Mouse (Mus musculus) C2C12 (cell line): ENCODE data around the gene Psmd11.

Experiments used
- CTCF ChIP-seq: IDR thresholded peaks from one replicate; pipeline ENCODE4 v1.5.1; 2011; ENCODE audit not compliant: control insufficient read depth, insufficient read depth, insufficient read length
- FOSL1 ChIP-seq: IDR thresholded peaks from one replicate; pipeline ENCODE4 v1.8.0; 2011; ENCODE audit warnings: mild to moderate bottlenecking, low read length; ENCODE audit not compliant: poor library complexity, insufficient read depth, severe bottlenecking
- MAX ChIP-seq: IDR thresholded peaks from one replicate; pipeline ENCODE4 v1.6.1; 2011; ENCODE audit warnings: mild to moderate bottlenecking, control low read depth

DNA sequence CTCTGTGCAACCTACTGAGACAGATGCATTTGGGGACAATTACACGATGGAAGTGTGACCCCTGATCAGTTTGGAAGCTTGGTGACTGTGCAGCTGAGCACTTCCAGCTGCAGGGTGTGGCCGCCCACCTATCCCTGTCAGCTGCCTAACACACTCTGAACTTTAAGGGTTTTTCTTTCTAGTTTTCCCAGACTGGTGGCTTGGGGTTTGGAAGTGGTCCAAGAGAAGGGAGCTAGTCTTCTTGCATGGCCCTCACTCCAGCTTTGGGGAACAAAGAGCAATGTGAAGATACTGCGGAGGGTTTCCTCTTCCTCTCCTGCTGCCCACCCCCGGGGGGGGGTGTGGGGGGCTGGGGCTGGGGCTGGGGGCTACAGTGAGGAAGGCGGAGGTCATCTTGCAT, 51.0 kb downstream of the Psmd11 start:
- TF ChIP-seq FOSL1 (no peak), CTCF (no peak), MAX (no peak)
